Mouse (Mus musculus) cerebellum, adult 2 months (tissue): ENCODE data around the gene Plpp7.

Experiments used
- CTCF ChIP-seq: fragments of 200-500 bp; IDR thresholded peaks from 2 replicates; pipeline ENCODE4 v1.5.1; 2011; ENCODE audit warnings: low read depth, mild to moderate bottlenecking, control low read depth, low read length, moderate library complexity, borderline replicate concordance; ENCODE audit not compliant: insufficient read depth
- POLR2A ChIP-seq: fragments of 200-500 bp; IDR thresholded peaks from 2 replicates; pipeline ENCODE4 v1.6.1; 2011; ENCODE audit warnings: low read length, control low read depth, borderline replicate concordance; ENCODE audit not compliant: insufficient read depth

GRCm38 (mm10) chr2:32153041-32153790, 57.9 kb downstream of the Plpp7 start:
- TF ChIP-seq CTCF (no peak), POLR2A (no peak)
